Mouse (Mus musculus) brown adipose tissue, adult 24 weeks (tissue): ENCODE data around the gene Rpl4. TPM values are rescaled to one million over a fixed set of nuclear protein-coding genes. Genes with fewer than 3 reads are reported as not detected.
"Not testable (repeated sequence)": the region's sequence is repeated elsewhere in the genome, so short reads cannot be mapped to it uniquely, and the experiment has no call there.

Source experiments
- H3K27ac ChIP-seq: fragments of 200-500 bp; replicated peaks from 2 replicates; pipeline ENCODE4 v1.5.1; 2012; ENCODE audit warnings: low read depth, mild to moderate bottlenecking, low read length
- H3K4me1 ChIP-seq: fragments of 200-500 bp; 2 replicates; pipeline ENCODE4 v1.6.1; 2012; ENCODE audit warnings: low read length, mixed read lengths; ENCODE audit not compliant: control insufficient read depth, insufficient read depth, insufficient read length
- H3K4me3 ChIP-seq: fragments of 200-500 bp; 2 replicates; pipeline ENCODE4 v1.5.1; 2012; ENCODE audit warnings: low read depth, mild to moderate bottlenecking, low read length, moderate library complexity; ENCODE audit not compliant: insufficient read depth
- polyA plus RNA-seq: library from polyadenylated mRNA; stranded (reverse); fragments of >200 nt; gene quantifications from 2 replicates; pipeline ENCODE4 v1.2.4, GENCODE M21; 2012; ENCODE audit not compliant: missing spikeins, insufficient read depth, insufficient read length

The Rpl4 gene
- polyA plus RNA-seq, 1 experiment: 420 TPM

DNA sequence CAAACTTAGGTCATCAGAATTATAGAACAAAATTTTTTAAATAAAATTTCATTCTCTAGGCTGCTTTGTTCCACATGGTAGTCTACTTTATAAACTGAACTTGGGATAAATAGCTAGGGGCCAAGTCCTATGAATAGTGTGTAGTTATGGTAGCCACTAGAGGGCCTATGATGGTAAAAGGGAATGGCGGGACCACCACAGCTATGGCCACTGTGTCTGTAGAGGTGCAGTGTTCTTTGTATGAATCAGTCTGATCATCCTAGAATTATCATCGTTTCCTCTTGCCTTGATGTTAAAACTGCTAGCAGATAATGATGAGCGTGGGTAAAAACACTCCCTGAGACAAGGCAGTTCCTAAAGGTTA, 5.4 kb downstream of the Rpl4 start:
- Histone ChIP-seq H3K4me3 (no peak overlapping the region; the same call in 1 of the 2 replicates), H3K4me1 (peaks cover 4% of the 10 kb centered on the region; the same call in 1 of the 2 replicates), H3K27ac (peak overlapping the region; percentile 59; the same call in 1 of the 2 replicates)

DNA sequence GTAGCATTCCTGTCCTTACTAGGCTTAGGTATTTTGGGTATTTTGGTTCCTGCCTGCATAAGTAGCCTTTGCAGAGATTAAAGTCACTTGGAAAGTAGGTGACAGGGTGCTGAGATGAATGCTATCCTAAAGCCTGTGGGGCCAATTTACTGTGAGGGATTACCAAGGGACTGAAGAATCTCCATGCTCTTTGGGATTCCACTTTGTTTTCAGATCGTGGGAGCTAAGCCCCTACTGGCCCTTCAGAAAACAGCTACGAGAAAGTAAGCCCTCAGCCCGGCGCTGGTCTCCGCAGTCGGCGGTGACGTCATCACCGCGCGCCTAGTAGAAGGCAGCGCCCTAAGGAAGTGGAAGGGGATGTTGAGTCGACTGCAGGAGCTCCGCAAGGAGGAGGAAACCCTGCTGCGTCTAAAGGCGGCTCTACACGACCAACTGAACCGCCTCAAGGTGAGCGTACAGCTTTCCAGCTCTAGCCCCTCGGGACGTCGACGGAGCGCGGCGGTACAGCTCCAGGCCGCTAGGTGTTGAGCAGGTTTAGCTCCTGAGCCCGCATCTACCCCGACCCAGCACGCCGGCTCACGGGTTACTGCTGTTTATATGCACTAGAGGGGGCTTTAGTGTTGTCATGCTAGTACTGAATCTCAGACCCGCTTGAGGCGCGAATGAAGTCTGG, 5.9 kb downstream of the Rpl4 start, which contains the start of gene Snapc5:
Snapc5 (plus strand) TSS at position 301 of the 673 bp plus-strand sequence.
- Histone ChIP-seq H3K4me1 (peaks cover 4% of the 10 kb centered on the region; the same call in 1 of the 2 replicates), H3K27ac (peak within 1 kb of the TSS; percentile 80), H3K4me3 (peak within 1 kb of the TSS; percentile 90)

DNA sequence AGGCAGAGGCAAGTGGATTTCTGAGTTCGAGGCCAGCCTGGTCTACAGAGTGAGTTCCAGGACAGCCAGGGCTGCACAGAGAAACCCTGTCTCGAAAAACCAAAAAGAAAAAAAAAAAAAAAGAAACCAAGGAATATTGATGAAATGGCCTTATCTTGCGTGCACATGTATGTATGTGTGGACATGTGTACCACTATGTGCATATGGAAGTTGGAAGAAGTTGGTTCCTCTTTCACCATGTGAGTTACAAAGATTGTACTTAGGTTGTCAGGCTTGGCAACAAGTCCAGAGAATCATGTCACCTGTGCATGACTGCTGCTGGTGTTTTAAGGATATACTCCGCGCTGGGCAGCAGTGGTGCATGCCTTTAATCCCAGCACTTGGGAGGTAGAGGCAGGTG, 10.1 kb downstream of the Rpl4 start:
- not testable (repeated sequence) for H3K4me1 ChIP-seq, H3K4me3 ChIP-seq, H3K27ac ChIP-seq

DNA sequence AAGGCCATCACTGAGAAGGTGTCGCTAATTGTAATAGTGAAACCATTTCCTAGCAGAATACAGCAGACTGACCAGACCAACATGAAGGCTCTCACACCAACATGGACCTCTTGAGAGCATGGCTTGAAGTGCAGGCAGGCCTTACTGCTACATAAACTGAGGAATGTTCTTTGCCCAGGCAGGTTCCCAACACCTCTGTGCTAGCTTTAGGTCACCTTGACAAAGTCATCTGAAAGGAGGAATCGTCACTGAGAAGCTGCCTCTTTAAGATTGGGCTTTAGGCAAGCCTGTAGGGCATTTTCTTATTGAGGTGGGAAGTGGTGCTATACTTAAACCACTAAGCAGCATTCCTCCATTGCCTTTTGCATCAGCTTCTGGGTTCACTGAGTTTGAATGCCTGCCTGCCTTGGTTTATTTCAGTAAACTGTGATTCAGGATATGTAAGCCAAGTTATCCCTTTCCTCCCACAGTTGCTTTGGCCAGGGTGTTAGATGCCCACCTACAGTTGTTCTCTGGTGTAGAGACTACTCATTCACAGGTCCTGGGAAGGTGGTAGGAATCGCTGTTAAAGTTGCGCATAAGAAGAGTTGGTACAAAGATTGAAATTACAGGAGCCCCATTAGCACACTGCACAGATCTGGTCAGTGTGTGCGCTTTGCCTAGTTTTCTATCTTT, 11.1 kb downstream of the Rpl4 start:
- peaks cover 4% of the 10 kb centered on the region; the same call in 1 of the 2 replicates for H3K4me1 ChIP-seq
- H3K27ac ChIP-seq: no peak overlapping the region
- H3K4me3 ChIP-seq: no peak overlapping the region

DNA sequence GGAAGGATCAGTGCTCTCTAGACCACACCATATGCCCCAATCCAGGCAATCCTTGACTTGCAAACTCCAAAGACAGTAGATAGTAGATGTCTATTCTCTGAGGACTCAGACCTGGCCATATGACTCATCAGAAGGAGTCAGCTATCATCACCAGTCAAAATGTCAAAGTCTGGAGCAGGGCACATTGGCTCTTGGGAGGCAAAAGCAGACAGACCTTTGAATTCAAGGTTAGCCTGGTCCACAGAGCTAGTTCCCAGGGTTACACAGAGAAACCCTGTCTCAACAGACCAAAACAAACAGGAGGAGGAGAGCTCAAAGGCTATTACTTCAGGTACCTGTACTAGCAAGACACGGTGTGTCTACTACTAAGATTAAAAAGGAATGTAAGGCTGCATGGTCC, 20.7 kb downstream of the Rpl4 start:
- no peak overlapping the region for H3K27ac ChIP-seq
- no peaks in the 10 kb centered on the region for H3K4me1 ChIP-seq
- no peak overlapping the region for H3K4me3 ChIP-seq

DNA sequence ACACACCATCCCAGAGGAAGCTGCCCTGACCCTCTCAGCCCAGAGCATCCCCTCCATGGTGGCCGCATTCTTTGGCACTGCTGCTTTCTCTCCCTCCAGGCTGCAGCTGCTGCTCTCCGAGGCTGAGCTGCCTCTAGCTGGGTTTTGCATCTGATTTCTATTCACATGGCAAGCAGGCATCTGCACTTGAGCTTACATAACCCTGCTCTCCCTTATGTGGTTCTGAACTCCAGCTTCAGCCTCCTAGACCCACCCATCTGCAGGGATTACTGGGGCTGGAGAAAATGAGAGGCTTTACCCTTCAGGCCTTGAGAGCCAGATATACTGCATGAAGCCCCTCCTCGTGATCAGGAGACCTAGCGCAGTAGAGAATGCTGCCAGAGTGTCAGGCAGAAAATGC, 22.4 kb downstream of the Rpl4 start:
- H3K4me1 ChIP-seq: no peaks in the 10 kb centered on the region
- H3K27ac ChIP-seq: no peak overlapping the region
- no peak overlapping the region for H3K4me3 ChIP-seq

DNA sequence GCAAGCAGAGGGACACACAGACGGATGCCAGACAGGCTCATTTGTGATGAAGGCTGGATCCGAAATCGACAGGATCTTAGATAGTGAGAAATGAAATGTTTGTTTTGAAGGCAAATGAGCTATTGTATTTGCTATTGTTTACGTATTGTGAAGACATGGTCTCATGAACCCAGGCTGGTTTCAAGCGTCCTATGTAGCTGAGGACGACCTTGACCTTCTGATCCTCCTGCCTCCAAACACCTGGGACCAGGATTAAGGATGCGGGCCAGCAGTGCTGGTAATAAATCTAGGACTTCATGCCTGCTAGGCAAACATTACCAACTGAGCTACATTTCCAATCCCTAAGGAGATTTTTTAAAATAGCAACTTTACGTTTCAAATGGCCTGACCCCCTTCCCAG, 24.3 kb downstream of the Rpl4 start:
- Histone ChIP-seq H3K4me3 (no peak overlapping the region), H3K27ac (no peak overlapping the region), H3K4me1 (no peaks in the 10 kb centered on the region)

DNA sequence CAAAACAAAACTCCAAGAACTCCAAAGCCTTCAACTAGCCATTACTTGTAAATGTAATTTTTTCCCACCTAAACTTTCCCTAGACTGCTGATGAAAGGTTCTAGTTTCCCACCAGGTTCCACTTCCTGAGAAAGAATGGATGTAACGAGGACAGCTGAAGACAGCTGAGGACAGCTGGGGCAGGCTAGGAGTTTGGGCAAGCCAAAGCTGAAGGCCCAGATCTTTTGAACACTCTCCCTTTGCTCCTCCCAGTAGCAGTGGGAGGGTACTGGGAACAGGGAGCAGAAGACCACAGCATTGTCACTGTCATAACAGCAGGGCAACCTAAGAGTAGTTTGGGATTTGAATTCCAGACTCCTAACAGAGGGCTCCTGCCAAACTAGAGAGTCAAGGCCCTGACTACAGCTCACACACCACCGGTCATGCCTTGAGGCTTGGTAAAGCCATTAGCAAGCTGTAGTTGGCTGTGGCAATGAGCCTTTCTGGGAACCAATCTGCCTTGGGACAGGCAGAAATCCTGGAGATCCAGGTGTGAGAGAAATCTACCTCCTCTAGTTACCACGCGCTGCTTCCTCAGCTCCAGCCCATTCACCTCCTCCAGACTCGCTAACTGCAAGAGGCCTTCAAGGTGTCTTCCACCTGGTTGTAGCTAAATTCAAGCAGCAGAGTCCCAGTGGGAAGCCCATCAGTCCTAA, 25.0 kb downstream of the Rpl4 start:
- Histone ChIP-seq H3K27ac (no peak overlapping the region), H3K4me1 (no peaks in the 10 kb centered on the region), H3K4me3 (no peak overlapping the region)

DNA sequence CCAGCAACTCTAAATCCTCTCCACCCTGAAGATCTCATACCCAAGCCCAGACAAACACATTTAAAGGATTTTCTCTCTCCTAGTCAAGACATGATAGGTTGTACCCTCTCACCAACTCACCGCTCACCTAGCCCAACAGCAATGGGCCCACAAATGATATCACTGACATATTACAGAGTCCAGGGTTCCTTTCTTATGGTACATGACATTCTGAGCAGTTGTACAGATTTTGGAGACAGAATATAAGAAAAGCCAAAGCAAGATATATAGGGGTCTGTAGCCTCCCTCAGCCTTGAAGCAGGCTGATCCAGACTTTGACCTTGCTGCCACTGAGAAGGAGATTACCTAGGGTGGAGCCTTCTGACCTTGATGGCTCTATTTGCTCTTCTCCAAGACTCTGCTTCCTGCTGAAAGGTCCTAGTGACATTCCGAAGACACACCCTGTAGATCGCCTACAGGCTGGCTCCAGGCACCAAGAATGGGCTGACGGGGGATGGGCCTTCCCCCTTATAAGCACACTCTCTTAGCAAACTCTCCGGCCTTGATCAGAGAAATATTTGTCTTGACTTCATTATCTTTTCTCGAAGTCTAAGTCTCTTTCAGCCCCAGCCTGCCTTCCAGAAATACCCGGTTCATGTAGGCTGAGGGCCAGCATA, 25.7 kb downstream of the Rpl4 start:
- H3K4me1 ChIP-seq, H3K27ac ChIP-seq, H3K4me3 ChIP-seq: not testable (repeated sequence)

DNA sequence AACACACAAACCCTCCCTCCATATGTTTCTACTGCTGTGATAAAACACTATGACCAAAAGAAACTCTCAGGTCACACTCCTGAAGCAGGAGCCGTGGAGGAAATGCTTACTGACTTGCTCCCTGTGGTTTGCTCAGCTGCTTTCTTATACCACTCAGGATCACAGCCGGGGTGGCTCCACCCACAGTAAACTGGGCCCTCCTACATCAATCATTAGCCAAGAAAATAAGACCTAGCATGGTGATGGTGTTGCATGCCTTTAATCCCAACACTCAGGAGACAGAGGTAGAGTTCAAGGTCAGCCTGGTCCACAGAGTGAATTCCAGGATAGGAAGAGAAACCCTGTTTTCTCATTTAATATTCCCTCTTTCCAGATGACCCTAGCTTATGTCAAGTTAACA, 26.7 kb downstream of the Rpl4 start:
- Histone ChIP-seq H3K4me3 (no peak overlapping the region), H3K27ac (no peak overlapping the region), H3K4me1 (no peaks in the 10 kb centered on the region)

DNA sequence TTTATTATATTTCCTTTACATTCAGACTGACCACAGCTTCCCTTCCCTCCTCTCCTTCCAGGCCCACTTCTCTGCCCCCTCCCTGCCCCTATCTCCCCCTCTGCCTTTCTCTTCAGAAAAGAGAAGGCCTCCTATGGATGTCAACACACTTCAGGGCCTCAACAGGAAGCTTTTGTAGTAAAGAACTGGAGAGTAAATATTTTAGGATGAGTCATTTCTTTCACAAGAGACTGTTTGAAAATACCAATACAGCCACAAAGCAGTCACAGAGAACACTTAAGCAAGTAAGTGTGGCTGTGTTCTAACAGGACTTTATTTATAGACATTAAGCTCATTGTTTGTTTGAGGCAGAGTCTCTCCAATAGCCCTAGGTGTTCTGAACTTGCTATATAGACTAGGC, 29.2 kb downstream of the Rpl4 start:
- H3K4me3 ChIP-seq: no peak overlapping the region
- no peaks in the 10 kb centered on the region for H3K4me1 ChIP-seq
- H3K27ac ChIP-seq: no peak overlapping the region

DNA sequence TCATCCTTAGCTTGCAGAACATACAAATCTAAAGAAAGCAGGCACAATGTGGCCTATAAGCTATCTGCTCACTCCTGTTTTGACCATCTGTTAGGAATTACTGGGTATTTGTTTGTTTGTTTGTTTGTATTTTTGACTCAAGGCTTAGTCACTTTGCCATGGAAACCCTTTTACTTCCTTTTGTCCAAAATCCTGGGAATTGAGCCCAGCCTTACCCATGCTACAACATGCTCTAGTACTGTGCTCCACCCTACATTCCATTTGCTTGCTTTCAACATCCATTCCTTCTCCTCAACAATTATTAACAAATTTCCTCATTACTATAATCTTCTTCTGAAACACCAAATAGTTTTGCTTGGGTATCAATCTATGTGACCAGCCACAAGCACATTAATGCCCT, 29.7 kb downstream of the Rpl4 start:
- Histone ChIP-seq H3K4me3 (no peak overlapping the region), H3K4me1 (no peaks in the 10 kb centered on the region), H3K27ac (no peak overlapping the region)

DNA sequence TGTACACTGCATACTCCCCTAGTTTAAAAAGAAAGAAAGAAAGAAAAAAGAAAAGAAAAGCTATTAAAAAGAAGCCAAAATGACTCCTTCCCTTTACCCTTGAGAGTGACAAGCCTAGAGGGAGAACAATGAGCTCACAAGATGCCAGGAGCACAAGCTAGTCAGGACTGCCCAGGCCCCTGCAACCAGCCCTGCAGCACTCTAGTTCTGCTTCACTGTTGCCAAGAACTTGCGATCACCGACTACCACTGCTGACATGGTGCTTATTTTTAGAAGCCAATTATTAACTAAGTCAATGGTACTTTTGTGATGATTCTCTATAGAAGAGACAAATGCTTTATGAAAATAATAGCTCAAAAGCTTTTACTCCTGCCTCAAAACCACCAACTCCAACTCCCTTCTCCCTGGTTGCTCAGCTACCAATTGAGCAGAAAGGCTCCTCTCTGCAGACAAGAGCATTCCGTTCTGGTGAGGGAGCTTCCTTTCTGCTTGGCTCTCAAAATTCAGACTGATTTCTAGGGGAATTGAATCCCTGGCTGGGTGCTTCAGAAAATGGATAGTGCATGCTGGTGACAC, 34.4 kb downstream of the Rpl4 start:
- Histone ChIP-seq H3K27ac (no peak overlapping the region), H3K4me3 (no peak overlapping the region), H3K4me1 (no peaks in the 10 kb centered on the region)

DNA sequence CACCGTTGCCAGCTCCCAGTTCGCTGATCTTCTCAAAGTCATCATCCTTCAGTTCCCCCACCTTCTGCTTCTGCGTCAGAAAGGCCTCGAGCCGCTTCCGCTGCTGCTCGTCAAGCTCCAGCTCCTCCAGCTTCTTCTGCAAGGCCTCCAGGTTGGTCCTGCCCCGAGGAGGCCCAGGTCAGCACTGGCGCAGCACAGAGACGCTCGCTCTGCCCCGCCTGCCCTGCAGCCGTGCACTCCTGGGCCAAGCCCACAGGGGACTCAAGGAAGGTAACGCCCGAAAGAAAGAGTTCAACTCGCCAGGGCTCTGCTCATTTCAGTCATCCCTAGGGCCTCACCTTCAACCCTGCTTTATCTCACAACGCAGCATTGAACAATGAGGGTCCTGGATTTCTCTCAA, 41.3 kb downstream of the Rpl4 start:
- H3K4me1 ChIP-seq: 0 out of 2 replicates have a peak, but pooled peaks cover 2% of the 10 kb centered on the region
- no peak overlapping the region for H3K4me3 ChIP-seq
- H3K27ac ChIP-seq: no peak overlapping the region

DNA sequence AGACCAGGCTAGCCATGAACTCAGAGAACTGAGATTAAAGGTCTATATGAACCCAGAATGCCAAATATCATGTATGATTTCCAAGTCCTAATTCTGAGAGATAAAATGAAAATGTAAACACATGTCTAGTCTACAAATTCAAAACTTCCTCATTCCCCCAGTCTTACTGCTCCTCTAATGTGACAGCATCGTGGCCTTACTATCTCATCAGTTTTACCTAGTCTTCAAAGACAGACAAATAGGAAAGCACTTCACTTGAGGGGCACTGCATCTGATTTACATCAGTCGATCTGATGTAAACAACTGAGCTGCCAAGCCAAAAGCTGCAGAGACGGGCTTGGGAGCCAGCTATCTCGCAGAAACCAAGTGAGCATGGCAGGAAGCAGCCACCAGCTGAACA, 42.9 kb downstream of the Rpl4 start:
- H3K27ac ChIP-seq: no peak overlapping the region
- 0 out of 2 replicates have a peak, but pooled peaks cover 2% of the 10 kb centered on the region for H3K4me1 ChIP-seq
- no peak overlapping the region for H3K4me3 ChIP-seq
